Mouse (Mus musculus): Measurements from ENCODE around the gene Pibf1. TPM values are rescaled to one million over a fixed set of nuclear protein-coding genes. Genes with fewer than 3 reads are reported as not detected.

Gene Pibf1
- polyA plus RNA-seq, 1 experiment from 2014 or later: 20.2 TPM

DNA sequence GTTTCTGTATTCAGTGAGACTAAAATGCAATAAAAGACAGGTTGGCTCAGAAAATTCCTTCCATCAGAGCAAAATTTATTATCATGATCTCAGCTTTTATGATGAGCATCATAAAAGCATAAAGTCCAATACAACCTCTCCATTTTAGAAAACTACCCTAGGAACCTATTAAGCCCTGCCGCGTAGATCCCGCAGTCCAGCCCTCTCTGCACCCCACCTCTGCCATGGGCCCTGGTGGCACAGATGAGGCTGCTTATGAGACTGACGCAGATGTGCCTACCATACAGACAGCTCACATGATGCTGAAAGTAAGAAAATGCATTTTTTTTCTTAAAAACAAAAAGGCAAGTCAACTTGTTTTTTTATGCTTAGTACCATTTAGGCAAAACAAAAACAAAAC lies 126.7 kb downstream of the Pibf1 start:
- no peak overlapping the region for H3K4me2 ChIP-seq (ENCODE audit: low read depth)
- WGBS: over 99% methylated on average over 4 of the region's 4 CpGs
- H3K4me1 ChIP-seq (ENCODE audit: control insufficient read depth, insufficient read depth, low read length): no peaks in the 10 kb centered on the region
- no peak overlapping the region for H3K27ac ChIP-seq (ENCODE audit: low read depth, low read length)
- DNase-seq (ENCODE audit: low spot score): no peak
- H3K9ac ChIP-seq (ENCODE audit: low read length): no peak overlapping the region
- H3K27me3 ChIP-seq (ENCODE audit: control insufficient read depth, insufficient read depth, low read length): no peaks in the 10 kb centered on the region
- H3K4me3 ChIP-seq (ENCODE audit: low read depth, low read length): no peak overlapping the region
- no peak for ATAC-seq (ENCODE audit: insufficient read depth, low FRiP score, low TSS enrichment)
- H3K9me3 ChIP-seq (ENCODE audit: control insufficient read depth, low read length): no peaks in the 10 kb centered on the region
- H3K36me3 ChIP-seq (ENCODE audit: control insufficient read depth, insufficient read depth, low read length): no peaks in the 10 kb centered on the region

DNA sequence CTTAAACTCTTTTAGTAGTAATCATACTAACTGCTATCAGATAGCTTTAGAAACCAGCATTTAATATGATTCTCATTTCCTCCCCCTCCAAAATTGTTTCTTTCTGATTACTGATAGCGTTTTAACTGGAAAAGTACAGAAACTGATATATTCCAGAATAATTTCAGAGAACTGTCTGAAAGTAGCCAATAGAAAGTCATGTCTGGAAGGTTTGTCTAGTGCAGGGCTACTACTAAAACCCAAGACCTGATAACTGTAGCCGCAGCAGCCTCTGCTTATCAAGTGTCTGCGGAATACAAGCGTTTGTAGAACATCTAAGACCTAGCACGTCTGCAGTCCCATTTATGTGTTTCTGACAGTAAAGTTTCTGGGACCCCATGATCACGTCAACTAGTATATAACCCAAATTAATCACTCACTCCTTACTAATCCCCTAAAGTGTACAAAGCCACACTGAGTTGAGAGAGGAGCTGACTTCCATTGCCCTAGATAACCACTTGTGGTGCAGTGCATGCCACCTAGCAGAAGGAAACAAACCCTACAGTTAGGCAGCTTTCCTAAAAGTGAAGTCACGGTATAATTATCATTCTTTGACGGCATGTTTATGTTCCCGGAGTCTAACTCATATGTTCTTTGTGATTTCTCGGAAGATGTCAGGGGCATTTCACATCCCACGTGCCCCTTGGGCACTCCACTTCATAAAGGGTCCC lies 130.0 kb downstream of the Pibf1 start:
- ATAC-seq (ENCODE audit: insufficient read depth, low FRiP score, low TSS enrichment): no peak
- 94% methylated on average over 11 of the region's 11 CpGs for WGBS
- H3K9me3 ChIP-seq (ENCODE audit: control insufficient read depth, low read length): no peaks in the 10 kb centered on the region

DNA sequence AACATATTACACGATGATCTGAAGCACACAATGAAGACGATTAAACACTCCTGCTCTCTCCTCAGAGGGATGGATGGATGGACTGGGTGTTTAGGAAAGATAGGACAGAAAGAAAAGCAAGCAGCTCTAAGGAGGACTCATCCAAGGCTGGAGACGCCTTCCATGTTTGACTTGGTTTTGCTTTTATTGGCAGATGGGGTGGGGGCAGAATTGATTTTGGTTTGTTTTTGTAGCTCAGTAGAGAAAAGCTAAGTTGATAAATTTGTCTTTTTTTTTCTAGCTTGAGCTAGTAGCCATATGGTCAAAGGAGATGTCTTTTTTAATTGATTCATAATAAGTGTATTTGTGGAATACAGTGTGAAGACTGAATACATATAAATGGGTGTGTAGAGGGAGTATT lies 133.8 kb downstream of the Pibf1 start:
- no peaks in the 10 kb centered on the region; the same call in 1 of the 2 replicates for H3K36me3 ChIP-seq (ENCODE audit: control insufficient read depth, insufficient read depth, low read length)
- no peak overlapping the region for H3K4me2 ChIP-seq (ENCODE audit: low read depth)
- H3K27ac ChIP-seq (ENCODE audit: low read depth, low read length): no peak overlapping the region
- H3K9ac ChIP-seq (ENCODE audit: low read length): no peak overlapping the region
- DNase-seq (ENCODE audit: low spot score) (no peak), ATAC-seq (ENCODE audit: insufficient read depth, low FRiP score, low TSS enrichment) (no peak)
- WGBS: 94% methylated on average over 3 of the region's 3 CpGs
- no peaks in the 10 kb centered on the region for H3K27me3 ChIP-seq (ENCODE audit: control insufficient read depth, insufficient read depth, low read length)
- no peaks in the 10 kb centered on the region for H3K4me1 ChIP-seq (ENCODE audit: control insufficient read depth, insufficient read depth, low read length)
- H3K9me3 ChIP-seq (ENCODE audit: control insufficient read depth, low read length): no peaks in the 10 kb centered on the region
- no peak overlapping the region for H3K4me3 ChIP-seq (ENCODE audit: low read depth, low read length)

More for the DNA sequence above, 130.0 kb downstream of the Pibf1 start:
- no peaks in the 10 kb centered on the region for H3K27me3 ChIP-seq (ENCODE audit: control insufficient read depth, insufficient read depth, low read length)
- H3K4me3 ChIP-seq (ENCODE audit: low read depth, low read length): no peak overlapping the region
- H3K27ac ChIP-seq (ENCODE audit: low read depth, low read length): no peak overlapping the region
- H3K4me2 ChIP-seq (ENCODE audit: low read depth): no peak overlapping the region
- H3K4me1 ChIP-seq (ENCODE audit: control insufficient read depth, insufficient read depth, low read length): no peaks in the 10 kb centered on the region
- no peak for DNase-seq (ENCODE audit: low spot score)
- no peaks in the 10 kb centered on the region; the same call in 1 of the 2 replicates for H3K36me3 ChIP-seq (ENCODE audit: control insufficient read depth, insufficient read depth, low read length)
- H3K9ac ChIP-seq (ENCODE audit: low read length): no peak overlapping the region

- Histone ChIP-seq H3K27ac (ENCODE audit: low read depth, low read length) (no peak overlapping the region), H3K9me3 (ENCODE audit: control insufficient read depth, low read length) (no peaks in the 10 kb centered on the region), H3K4me1 (ENCODE audit: control insufficient read depth, insufficient read depth, low read length) (no peaks in the 10 kb centered on the region), H3K4me2 (ENCODE audit: low read depth) (no peak overlapping the region), H3K4me3 (ENCODE audit: low read depth, low read length) (no peak overlapping the region), H3K9ac (ENCODE audit: low read length) (no peak overlapping the region), H3K27me3 (ENCODE audit: control insufficient read depth, insufficient read depth, low read length) (no peaks in the 10 kb centered on the region), H3K36me3 (ENCODE audit: control insufficient read depth, insufficient read depth, low read length) (no peaks in the 10 kb centered on the region; the same call in 1 of the 2 replicates)
- ATAC-seq (ENCODE audit: insufficient read depth, low FRiP score, low TSS enrichment) (no peak), DNase-seq (ENCODE audit: low spot score) (no peak)
- WGBS: 82% methylated on average over 5 of the region's 5 CpGs
These were observed 137.9 kb downstream of the Pibf1 start for GRCm38 (mm10) chr14:99237115-99237514.

DNA sequence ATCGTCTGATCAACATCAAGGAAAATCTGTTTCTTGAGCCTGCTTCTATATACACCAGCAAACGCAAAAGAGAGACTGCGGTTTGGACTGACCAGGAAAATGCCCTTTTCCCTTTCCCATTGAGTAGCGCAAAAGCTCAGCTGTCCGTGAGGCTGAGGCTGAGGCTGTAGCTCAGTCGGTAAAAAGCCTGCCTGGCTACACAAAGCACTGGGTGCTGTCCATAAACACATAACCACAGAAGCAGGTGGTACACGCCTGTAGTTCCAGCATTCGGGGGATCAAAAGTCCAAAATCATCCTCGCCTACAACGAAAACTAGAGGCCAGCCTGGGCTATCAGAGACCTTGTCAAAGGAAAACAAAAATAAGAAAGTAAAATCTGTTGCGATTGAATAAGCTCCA lies 141.3 kb downstream of the Pibf1 start:
- Histone ChIP-seq H3K4me3 (ENCODE audit: low read depth, low read length) (no peak overlapping the region), H3K36me3 (ENCODE audit: control insufficient read depth, insufficient read depth, low read length) (no peaks in the 10 kb centered on the region), H3K4me2 (ENCODE audit: low read depth) (no peak overlapping the region), H3K4me1 (ENCODE audit: control insufficient read depth, insufficient read depth, low read length) (no peaks in the 10 kb centered on the region), H3K9ac (ENCODE audit: low read length) (no peak overlapping the region), H3K27ac (ENCODE audit: low read depth, low read length) (no peak overlapping the region), H3K9me3 (ENCODE audit: control insufficient read depth, low read length) (no peaks in the 10 kb centered on the region), H3K27me3 (ENCODE audit: control insufficient read depth, insufficient read depth, low read length) (no peaks in the 10 kb centered on the region)
- 88% methylated on average over 11 of the region's 11 CpGs for WGBS
- ATAC-seq (ENCODE audit: insufficient read depth, low FRiP score, low TSS enrichment): no peak
- DNase-seq (ENCODE audit: low spot score): no peak

- H3K9me3 ChIP-seq (ENCODE audit: control insufficient read depth, low read length): no peaks in the 10 kb centered on the region
- H3K4me1 ChIP-seq (ENCODE audit: control insufficient read depth, insufficient read depth, low read length): no peaks in the 10 kb centered on the region
- WGBS: 78% methylated on average over 3 of the region's 3 CpGs
- H3K36me3 ChIP-seq (ENCODE audit: control insufficient read depth, insufficient read depth, low read length): no peaks in the 10 kb centered on the region
- H3K27ac ChIP-seq (ENCODE audit: low read depth, low read length): no peak overlapping the region
- H3K9ac ChIP-seq (ENCODE audit: low read length): no peak overlapping the region
- H3K27me3 ChIP-seq (ENCODE audit: control insufficient read depth, insufficient read depth, low read length): no peaks in the 10 kb centered on the region
- DNase-seq (ENCODE audit: low spot score) (no peak), ATAC-seq (ENCODE audit: insufficient read depth, low FRiP score, low TSS enrichment) (no peak)
- no peak overlapping the region for H3K4me2 ChIP-seq (ENCODE audit: low read depth)
- no peak overlapping the region for H3K4me3 ChIP-seq (ENCODE audit: low read depth, low read length)
These were observed 145.3 kb downstream of the Pibf1 start for GRCm38 (mm10) chr14:99244508-99244907.

- no peaks in the 10 kb centered on the region for H3K27me3 ChIP-seq (ENCODE audit: control insufficient read depth, insufficient read depth, low read length)
- no peak overlapping the region for H3K9ac ChIP-seq (ENCODE audit: low read length)
- H3K36me3 ChIP-seq (ENCODE audit: control insufficient read depth, insufficient read depth, low read length): no peaks in the 10 kb centered on the region
- no peak overlapping the region for H3K4me3 ChIP-seq (ENCODE audit: low read depth, low read length)
- H3K4me1 ChIP-seq (ENCODE audit: control insufficient read depth, insufficient read depth, low read length): no peaks in the 10 kb centered on the region
- WGBS: 91% methylated on average over 12 of the region's 12 CpGs
- H3K27ac ChIP-seq (ENCODE audit: low read depth, low read length): no peak overlapping the region
- DNase-seq (ENCODE audit: low spot score) (no peak), ATAC-seq (ENCODE audit: insufficient read depth, low FRiP score, low TSS enrichment) (no peak)
- no peaks in the 10 kb centered on the region for H3K9me3 ChIP-seq (ENCODE audit: control insufficient read depth, low read length)
- H3K4me2 ChIP-seq (ENCODE audit: low read depth): no peak overlapping the region
These were observed 162.8 kb downstream of the Pibf1 start for GRCm38 (mm10) chr14:99262026-99262425.

- no peak overlapping the region for H3K27ac ChIP-seq (ENCODE audit: low read depth, low read length)
- no peak overlapping the region for H3K4me3 ChIP-seq (ENCODE audit: low read depth, low read length)
- WGBS: 93% methylated on average over 6 of the region's 6 CpGs
- no peak for ATAC-seq (ENCODE audit: insufficient read depth, low FRiP score, low TSS enrichment)
- no peaks in the 10 kb centered on the region for H3K9me3 ChIP-seq (ENCODE audit: control insufficient read depth, low read length)
- no peak for DNase-seq (ENCODE audit: low spot score)
- no peak overlapping the region for H3K9ac ChIP-seq (ENCODE audit: low read length)
- H3K36me3 ChIP-seq (ENCODE audit: control insufficient read depth, insufficient read depth, low read length): no peaks in the 10 kb centered on the region
- no peaks in the 10 kb centered on the region for H3K4me1 ChIP-seq (ENCODE audit: control insufficient read depth, insufficient read depth, low read length)
- H3K27me3 ChIP-seq (ENCODE audit: control insufficient read depth, insufficient read depth, low read length): no peaks in the 10 kb centered on the region
- no peak overlapping the region for H3K4me2 ChIP-seq (ENCODE audit: low read depth)
These were observed 164.6 kb downstream of the Pibf1 start for GRCm38 (mm10) chr14:99263816-99264215.

DNA sequence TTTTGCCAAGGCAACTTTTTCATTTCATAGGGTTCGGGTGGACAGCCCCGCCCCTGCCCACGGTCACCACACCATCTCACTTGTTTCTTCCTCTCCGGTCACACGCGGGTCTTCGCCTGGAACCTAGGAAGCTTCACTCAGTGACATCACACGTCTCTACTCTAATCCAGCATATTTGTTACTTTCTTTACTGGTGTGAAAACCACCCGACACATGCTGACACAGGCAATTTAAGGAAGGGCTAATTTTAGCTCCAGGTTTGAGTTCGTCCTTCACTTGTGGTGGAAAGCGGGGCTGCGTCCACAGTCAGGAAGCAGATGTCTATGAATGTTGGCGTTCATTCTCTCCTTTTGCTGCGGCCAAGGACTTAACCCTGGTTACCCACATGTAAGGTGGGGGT lies 166.6 kb downstream of the Pibf1 start:
- no peak for DNase-seq (ENCODE audit: low spot score)
- Histone ChIP-seq H3K9ac (ENCODE audit: low read length) (no peak overlapping the region), H3K4me3 (ENCODE audit: low read depth, low read length) (no peak overlapping the region), H3K36me3 (ENCODE audit: control insufficient read depth, insufficient read depth, low read length) (no peaks in the 10 kb centered on the region), H3K27ac (ENCODE audit: low read depth, low read length) (no peak overlapping the region), H3K9me3 (ENCODE audit: control insufficient read depth, low read length) (no peaks in the 10 kb centered on the region), H3K4me2 (ENCODE audit: low read depth) (no peak overlapping the region), H3K27me3 (ENCODE audit: control insufficient read depth, insufficient read depth, low read length) (no peaks in the 10 kb centered on the region), H3K4me1 (ENCODE audit: control insufficient read depth, insufficient read depth, low read length) (no peaks in the 10 kb centered on the region)
- no peak for ATAC-seq (ENCODE audit: insufficient read depth, low FRiP score, low TSS enrichment)
- WGBS: 91% methylated on average over 14 of the region's 14 CpGs
